Mouse (Mus musculus) layer of hippocampus, adult 8-10 months (tissue): ENCODE data around the gene Olfr1490. TPM values are rescaled to one million over a fixed set of nuclear protein-coding genes. Genes with fewer than 3 reads are reported as not detected.
"Not testable (repeated sequence)": the region's sequence is repeated elsewhere in the genome, so short reads cannot be mapped to it uniquely, and the experiment has no call there.

Experiments
- DNase-seq, 2 experiments: peaks; one replicate each; pipeline ENCODE4 v3.0.0; 2022; ENCODE audit warnings: low spot score in 2 of 2
- microRNA-seq, 2 experiments: library from miRNA; unstranded; fragments of <30 nt; microRNA quantifications; one replicate each; pipeline ENCODE4 v1.2.0; 2022
- total RNA-seq, 4 experiments: library from RNA; stranded (reverse); gene quantifications; 2 replicates each; pipeline ENCODE4 v1.2.4; 2022

Gene Olfr1490
- total RNA-seq, result not detected

DNA sequence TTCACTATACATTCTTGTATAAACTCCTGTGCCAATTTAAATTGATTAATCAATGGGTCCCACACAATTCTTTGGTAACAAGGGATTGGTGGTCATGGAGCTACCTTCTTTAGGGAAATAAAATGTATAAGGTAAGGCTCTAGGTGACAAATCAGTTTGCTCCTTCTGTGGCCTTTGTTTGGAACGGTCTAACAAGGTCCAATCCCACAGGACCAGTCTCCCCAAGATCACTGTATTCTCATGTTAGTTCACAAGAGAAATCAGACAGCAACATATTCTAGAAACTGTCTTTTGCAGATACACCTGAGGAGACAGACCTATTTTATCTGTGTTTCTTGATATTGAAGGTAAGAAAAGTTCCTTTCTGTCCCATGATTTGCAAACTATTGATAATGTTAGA lies at the start of gene Olfr1490:
Gene Olfr1490, plus strand, starts transcription at position 301 of the 400 bp plus-strand sequence.
- no peak for DNase-seq

DNA sequence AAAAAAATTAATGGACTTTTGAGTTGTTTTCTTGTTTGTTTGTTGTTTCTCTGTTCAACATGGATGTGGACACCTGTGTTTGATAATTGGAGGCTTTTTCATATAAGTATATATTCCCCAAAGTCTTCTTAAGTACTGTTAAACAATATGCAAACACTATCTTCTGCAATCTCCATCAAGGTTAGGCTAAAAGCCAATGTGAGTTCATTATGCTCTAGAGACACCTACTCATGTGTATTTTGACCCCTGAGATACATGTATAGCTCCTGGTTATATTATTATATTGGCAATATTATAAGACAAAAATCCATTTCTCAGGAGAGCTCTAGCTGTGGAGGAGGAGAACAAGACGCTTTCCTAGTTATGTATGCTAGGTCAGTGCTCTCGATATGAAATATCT lies 33.8 kb upstream of the Olfr1490 start, which contains the start of gene Olfr1487:
Gene Olfr1487, plus strand, starts transcription at position 301 of the 400 bp plus-strand sequence.
- not testable (repeated sequence) for DNase-seq

DNA sequence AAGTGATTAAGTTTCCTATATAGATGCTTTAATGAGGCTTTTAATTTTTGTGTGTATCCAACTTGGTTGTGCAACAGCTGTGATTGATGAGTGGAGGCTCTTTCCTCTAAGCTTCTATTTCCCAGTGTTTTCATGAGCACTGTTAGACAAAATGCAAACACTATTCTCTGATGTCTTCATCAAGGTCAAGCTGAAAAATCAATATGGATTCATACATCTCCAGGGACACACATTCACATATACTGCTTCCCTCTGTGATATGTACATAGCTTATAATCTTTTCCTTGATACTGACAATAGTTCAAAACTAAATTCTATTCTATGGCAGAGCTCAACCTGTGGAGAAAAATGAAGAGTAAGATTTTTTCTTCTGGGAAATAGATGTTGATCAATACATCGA lies 19.6 kb upstream of the Olfr1490 start, which contains the start of gene Olfr1489:
Gene Olfr1489, plus strand, starts transcription at position 301 of the 400 bp plus-strand sequence.
- DNase-seq, result no peak

DNA sequence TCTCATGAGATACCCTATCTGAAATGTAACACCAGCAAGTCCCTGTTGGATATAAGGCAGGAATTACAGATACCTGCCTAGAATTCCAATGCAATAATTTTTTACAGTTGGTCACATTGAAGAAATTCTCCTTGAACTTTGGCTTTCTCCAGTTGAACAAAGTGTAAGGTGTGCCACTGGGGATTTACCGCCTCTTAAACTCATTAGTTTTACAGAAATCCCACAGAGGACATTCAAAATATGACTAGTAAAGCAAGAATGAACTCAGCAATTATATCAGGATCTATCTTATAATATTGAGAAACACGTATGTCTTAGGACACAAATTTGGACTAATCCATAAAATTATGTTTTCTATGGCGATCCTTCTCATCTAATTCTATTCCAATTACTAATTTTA lies 46.1 kb downstream of the Olfr1490 start, which contains the start of gene Olfr1491:
Gene Olfr1491, plus strand, starts transcription at position 301 of the 400 bp plus-strand sequence.
- DNase-seq, result no peak

Small RNA genes lying within 50 kb of the gene (microRNA-seq; reads per million reads assigned to microRNA genes)
- gene Gm23931, result 0 reads per million in 2 experiments

Other genes with a start within 250 kb of the Olfr1490 start
- not detected for gene Olfr1469, start 243.2 kb upstream of the Olfr1490 start, total RNA-seq
- not detected for gene Olfr1471, start 207.7 kb upstream of the Olfr1490 start, total RNA-seq
- not detected for gene Olfr1472, start 195.0 kb upstream of the Olfr1490 start, total RNA-seq
- gene Olfr1474, start 181.5 kb upstream of the Olfr1490 start, total RNA-seq, result not detected
- gene Olfr1475, start 170.9 kb upstream of the Olfr1490 start, total RNA-seq, result not detected
- gene Olfr1477, start 150.5 kb upstream of the Olfr1490 start, total RNA-seq, result not detected
- gene Olfr1480, start 123.2 kb upstream of the Olfr1490 start, total RNA-seq, result not detected
- not detected for gene Olfr1484, start 67.6 kb upstream of the Olfr1490 start, total RNA-seq
- gene Olfr1487, start 33.7 kb upstream of the Olfr1490 start, total RNA-seq, result not detected
- gene Olfr1489, start 19.5 kb upstream of the Olfr1490 start, total RNA-seq, result not detected
- not detected for gene Olfr1491, start 46.2 kb downstream of the Olfr1490 start, total RNA-seq
- not detected for gene Olfr1493-ps1, start 72.2 kb downstream of the Olfr1490 start, total RNA-seq
- not detected for gene Olfr1494, start 88.6 kb downstream of the Olfr1490 start, total RNA-seq
- gene Olfr1495, start 113.5 kb downstream of the Olfr1490 start, total RNA-seq, result not detected
- not detected for gene Olfr1496, start 126.8 kb downstream of the Olfr1490 start, total RNA-seq
- not detected for gene Olfr1497, start 147.1 kb downstream of the Olfr1490 start, total RNA-seq
- gene Olfr1499, start 168.4 kb downstream of the Olfr1490 start, total RNA-seq, result not detected
- not detected for gene Olfr1500, start 179.4 kb downstream of the Olfr1490 start, total RNA-seq
- gene Olfr1501, start 199.6 kb downstream of the Olfr1490 start, total RNA-seq, result not detected
- gene Olfr1502, start 210.7 kb downstream of the Olfr1490 start, total RNA-seq, result not detected
- not detected for gene Olfr1504, start 246.8 kb downstream of the Olfr1490 start, total RNA-seq